Mouse (Mus musculus): Measurements from ENCODE around the gene Tub. TPM values are rescaled to one million over a fixed set of nuclear protein-coding genes. Genes with fewer than 3 reads are reported as not detected.

The Tub gene
- total RNA-seq, 1 experiment from 2014 or later = not detected

- ATAC-seq (replicated peaks in 1 of 2; ENCODE audit: insufficient read depth in 1 of 2, low FRiP score in 2 of 2, low TSS enrichment in 1 of 2, low read depth in 1 of 2, poor library complexity in 2 of 2, severe bottlenecking in 2 of 2) = no peak
Observed at GRCm38 (mm10) chr7:109082269-109083112, 132.4 kb downstream of the Tub start.

- peak; percentile 27 to 42; a peak in 2 of 4 replicates for ATAC-seq (replicated peaks in 1 of 2; ENCODE audit: insufficient read depth in 1 of 2, low FRiP score in 2 of 2, low TSS enrichment in 1 of 2, low read depth in 1 of 2, poor library complexity in 2 of 2, severe bottlenecking in 2 of 2)
Observed at GRCm38 (mm10) chr7:109083113-109083812, 133.1 kb downstream of the Tub start, which contains the start of gene Ric3. Gene Ric3 (minus strand): TSS chr7:109083331.

- ATAC-seq (replicated peaks in 1 of 2; ENCODE audit: insufficient read depth in 1 of 2, low FRiP score in 2 of 2, low TSS enrichment in 1 of 2, low read depth in 1 of 2, poor library complexity in 2 of 2, severe bottlenecking in 2 of 2) = no peak
Observed at GRCm38 (mm10) chr7:109083813-109084184, 133.7 kb downstream of the Tub start.

Other genes with a start within 250 kb of the Tub start
- not detected in 2 replicates for gene Olfr512, start 237.0 kb upstream of the Tub start, total RNA-seq (2017)
- not detected in 2 replicates for gene Olfr513, start 199.4 kb upstream of the Tub start, total RNA-seq (2017)
- not detected in 2 replicates for gene Olfr514, start 124.3 kb upstream of the Tub start, total RNA-seq (2017)
- not detected in 2 replicates for gene Olfr516, start 99.8 kb upstream of the Tub start, total RNA-seq (2017)
- gene Olfr517, start 78.0 kb upstream of the Tub start, total RNA-seq (2017) = not detected in 2 replicates
- not detected in 2 replicates for gene Olfr518, start 65.3 kb upstream of the Tub start, total RNA-seq (2017)
- gene Olfr519, start 55.9 kb upstream of the Tub start, total RNA-seq (2017) = not detected in 2 replicates
- 7.6 and 8.3 TPM in 2 replicates for gene Nlrp10, start 20.2 kb upstream of the Tub start, total RNA-seq (2017)
- gene Eif3f, start 15.9 kb upstream of the Tub start, total RNA-seq (2017) = 66.9 and 85.4 TPM in 2 replicates
- gene Ric3, start 133.0 kb downstream of the Tub start, total RNA-seq (2017) = 3.3 and 4.8 TPM in 2 replicates
- 3.4 and 7.3 TPM in 2 replicates for gene Lmo1, start 224.9 kb downstream of the Tub start, total RNA-seq (2017)

Data from hematopoietic stem cell, adult 5-6 weeks (primary cell).